Mouse (Mus musculus) left cerebral cortex, adult 2 months (tissue): ENCODE data around the gene Cpox. TPM values are rescaled to one million over a fixed set of nuclear protein-coding genes. Genes with fewer than 3 reads are reported as not detected.
"Not testable (repeated sequence)": the region's sequence is repeated elsewhere in the genome, so short reads cannot be mapped to it uniquely, and the experiment has no call there.

Experiments used
- DNase-seq, 2 experiments: peaks; one replicate each; pipeline ENCODE4 v3.0.0; 2021 to 2022; ENCODE audit warnings: low spot score in 2 of 2, mixed read lengths in 1 of 2; ENCODE audit errors: extremely low spot score in 1 of 2
- H3K27ac ChIP-seq: fragments of 200-600 bp; 2 replicates; pipeline ENCODE4 v1.8.1; 2022
- H3K4me3 ChIP-seq: fragments of 200-600 bp; 2 replicates; pipeline ENCODE4 v1.8.1; 2022
- CTCF ChIP-seq: fragments of 200-600 bp; IDR thresholded peaks from 2 replicates; pipeline ENCODE4 v1.8.1; 2022; ENCODE audit warnings: antibody characterized with exemption, mild to moderate bottlenecking, moderate library complexity
- intact Hi-C: fragments of 180-260 bp; cut with DNase I; formaldehyde crosslinking; loops from one replicate; pipeline ENCODE4 v1.15.1; 2025
- total RNA-seq, 2 experiments: library from RNA; stranded (reverse); gene quantifications; 2 replicates each; pipeline ENCODE4 v1.2.3; 2021

The Cpox gene
- total RNA-seq, 2 experiments from 2014 or later: 35.5 to 37.5 TPM

- no peak for TF ChIP-seq CTCF
Observed at GRCm38 (mm10) chr16:58638689-58639175, 31.4 kb upstream of the Cpox start, which contains the start of gene E330017A01Rik. E330017A01Rik (minus strand) TSS chr16:58638739.

GRCm38 (mm10) chr16:58649979-58650378 lies 20.1 kb upstream of the Cpox start:
- DNase-seq: no peak
- Histone ChIP-seq H3K27ac (no peak overlapping the region), H3K4me3 (no peak overlapping the region)
- intact Hi-C loops: no loop called here
- no peak for TF ChIP-seq CTCF

More at GRCm38 (mm10) chr16:58638689-58639175, 31.4 kb upstream of the Cpox start, which contains the start of gene E330017A01Rik:
- intact Hi-C loops: no loop called here
- H3K27ac ChIP-seq: no peak within 1 kb of the TSS
- no peak within 1 kb of the TSS for H3K4me3 ChIP-seq
- DNase-seq: no peak

- TF ChIP-seq CTCF: no peak
- intact Hi-C loops: no loop called here
Observed at GRCm38 (mm10) chr16:58655751-58656150, 14.3 kb upstream of the Cpox start.

GRCm38 (mm10) chr16:58656526-58656925 lies 13.6 kb upstream of the Cpox start:
- no peak for TF ChIP-seq CTCF
- no peak for DNase-seq
- no peak overlapping the region for H3K27ac ChIP-seq
- no peak overlapping the region for H3K4me3 ChIP-seq
- intact Hi-C loops: no loop called here

More at GRCm38 (mm10) chr16:58655751-58656150, 14.3 kb upstream of the Cpox start:
- Histone ChIP-seq H3K27ac (no peak overlapping the region), H3K4me3 (no peak overlapping the region)
- no peak for DNase-seq

GRCm38 (mm10) chr16:58658668-58659067 lies 11.4 kb upstream of the Cpox start:
- no peak overlapping the region for H3K4me3 ChIP-seq
- no peak overlapping the region for H3K27ac ChIP-seq
- no peak for TF ChIP-seq CTCF
- DNase-seq: no peak
- intact Hi-C loops: no loop called here

- no peak for TF ChIP-seq CTCF
- intact Hi-C loops: loop anchor here (5.0 kb wide), 3 partner anchors 200 to 1030 kb away; no protein-coding TSS in a partner anchor
- DNase-seq: no peak
- Histone ChIP-seq H3K4me3 (no peak overlapping the region), H3K27ac (no peak overlapping the region)
Observed at GRCm38 (mm10) chr16:58661826-58662225, 8.3 kb upstream of the Cpox start.

GRCm38 (mm10) chr16:58662287-58662791 lies 7.8 kb upstream of the Cpox start:
- Histone ChIP-seq H3K27ac (no peak overlapping the region), H3K4me3 (no peak overlapping the region)
- intact Hi-C loops: loop anchor here (5.0 kb wide), 3 partner anchors 200 to 1030 kb away; no protein-coding TSS in a partner anchor
- no peak for DNase-seq
- no peak for TF ChIP-seq CTCF

- H3K4me3 ChIP-seq: no peak overlapping the region
Observed at GRCm38 (mm10) chr16:58663021-58663420, 7.1 kb upstream of the Cpox start.

GRCm38 (mm10) chr16:58663816-58664215 lies 6.3 kb upstream of the Cpox start:
- no peak for TF ChIP-seq CTCF
- no peak for DNase-seq
- H3K27ac ChIP-seq: no peak overlapping the region
- intact Hi-C loops: loop anchor here (5.0 kb wide), 3 partner anchors 202 to 1032 kb away; no protein-coding TSS in a partner anchor
- no peak overlapping the region for H3K4me3 ChIP-seq

More at GRCm38 (mm10) chr16:58663021-58663420, 7.1 kb upstream of the Cpox start:
- no peak overlapping the region for H3K27ac ChIP-seq
- intact Hi-C loops: loop anchor here (5.0 kb wide), 3 partner anchors 201 to 1031 kb away; no protein-coding TSS in a partner anchor
- peak; percentile 61 for TF ChIP-seq CTCF
- no peak for DNase-seq

- H3K27ac ChIP-seq, intact Hi-C loops, DNase-seq, H3K4me3 ChIP-seq: not testable (repeated sequence)
Observed at GRCm38 (mm10) chr16:58665137-58665536, 5.0 kb upstream of the Cpox start.

- H3K27ac ChIP-seq, H3K4me3 ChIP-seq, intact Hi-C loops, DNase-seq: not testable (repeated sequence)
Observed at GRCm38 (mm10) chr16:58666681-58667080, 3.4 kb upstream of the Cpox start.

GRCm38 (mm10) chr16:58668586-58668985 lies 1.5 kb upstream of the Cpox start:
- intact Hi-C loops: no loop called here
- peak in 1 of 2 experiments; percentile 3 for DNase-seq

GRCm38 (mm10) chr16:58669264-58669663 lies 828 bp upstream of the Cpox start:
- intact Hi-C loops: no loop called here
- TF ChIP-seq CTCF: no peak
- DNase-seq: peak in 1 of 2 experiments; percentile 5
- H3K4me3 ChIP-seq: peak overlapping the region; percentile 99
- peak overlapping the region; percentile 97 for H3K27ac ChIP-seq

More at GRCm38 (mm10) chr16:58668586-58668985, 1.5 kb upstream of the Cpox start:
- no peak for TF ChIP-seq CTCF
- no peak overlapping the region for H3K27ac ChIP-seq
- no peak overlapping the region for H3K4me3 ChIP-seq
